ENCODE assay signal across 14 mouse cellular contexts in the genomic region with DNA sequence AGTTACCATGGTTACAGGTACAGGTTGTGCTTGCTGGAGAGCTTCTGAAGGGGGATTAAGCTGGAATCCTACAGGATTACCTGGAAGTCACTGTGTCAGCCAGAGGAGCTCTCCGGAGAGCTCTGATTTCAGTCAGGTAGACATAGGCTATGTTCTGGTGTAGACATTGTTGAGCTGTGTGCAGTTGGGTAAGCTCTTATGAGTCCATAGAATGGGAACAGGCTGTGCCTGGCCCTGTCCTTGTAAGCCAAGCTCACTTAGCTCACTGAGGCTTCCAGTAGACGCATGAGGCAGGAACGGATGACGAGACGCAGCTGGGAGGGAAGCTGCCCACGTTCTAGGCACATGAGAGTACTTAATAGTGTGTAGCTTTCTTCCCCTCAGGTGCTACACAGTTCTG. TPM values are rescaled to one million over a fixed set of nuclear protein-coding genes. Genes with fewer than 3 reads are reported as not detected.
DNase-seq lines count a peak whose midpoint lies in the region; ATAC-seq and TF ChIP-seq lines count a peak whose summit lies in the region.
"Had no signal": no experiment of that assay in that cellular context is flagged by ENCODE, and none has a peak within 500 bp of the region (broad histone marks: within the 10 kb centered on the region; RNA-seq: fewer than 3 reads in every experiment).

No protein-coding gene starts in this region.

- H3K27ac ChIP-seq in intestine, embryonic 14.5 days (ENCODE audit: low read depth): peak overlapping the region; percentile 7; the same call in 1 of the 2 replicates
- H3K27ac ChIP-seq in intestine, postnatal 0 days (ENCODE audit: low read depth, low read length): no peak overlapping the region
- H3K27ac ChIP-seq in stomach, embryonic 14.5 days (ENCODE audit: low read length): peak overlapping the region; percentile 48; the same call in 1 of the 2 replicates
- no peak overlapping the region for H3K27ac ChIP-seq in stomach, postnatal 0 days (replicated peaks)

- ATAC-seq in intestine, embryonic 14.5 days (replicated peaks; ENCODE audit: low FRiP score, low TSS enrichment, low read depth): no peak
- ATAC-seq in intestine, postnatal 0 days: no peak
- ATAC-seq in stomach, embryonic 14.5 days (ENCODE audit: insufficient number of reproducible peaks, insufficient read depth, low FRiP score, low read depth): no peak
- no peak for ATAC-seq in stomach, postnatal 0 days (ENCODE audit: low FRiP score, low TSS enrichment)
- ATAC-seq: CD4-positive, CD25-positive, alpha-beta regulatory T cell, adult 4 months had no signal

- H3K4me2 ChIP-seq in intestine, embryonic 14.5 days (ENCODE audit: low read length): no peak overlapping the region
- no peak overlapping the region for H3K4me2 ChIP-seq in intestine, postnatal 0 days (replicated peaks; ENCODE audit: low read depth)
- H3K4me2 ChIP-seq in stomach, embryonic 14.5 days (replicated peaks; ENCODE audit: low read depth, low read length): no peak overlapping the region
- no peak overlapping the region for H3K4me2 ChIP-seq in stomach, postnatal 0 days (replicated peaks; ENCODE audit: low read depth)
- H3K4me2 ChIP-seq: liver, embryonic 11.5 days had no signal

- TF ChIP-seq EP300 in stomach, postnatal 0 days (optimal IDR thresholded peaks at IDR 0.05): no peak

- no peak overlapping the region for H3K9ac ChIP-seq in intestine, embryonic 14.5 days (ENCODE audit: low read length)
- no peak overlapping the region for H3K9ac ChIP-seq in intestine, postnatal 0 days (ENCODE audit: low read depth, low read length)
- no peak overlapping the region for H3K9ac ChIP-seq in stomach, embryonic 14.5 days (replicated peaks; ENCODE audit: low read depth, low read length)
- no peak overlapping the region for H3K9ac ChIP-seq in stomach, postnatal 0 days (ENCODE audit: low read length)

- peaks cover 54% of the 10 kb centered on the region for H3K36me3 ChIP-seq in intestine, embryonic 14.5 days (ENCODE audit: control insufficient read depth, insufficient read depth, low read length)
- peaks cover 29% of the 10 kb centered on the region for H3K36me3 ChIP-seq in intestine, postnatal 0 days (ENCODE audit: control insufficient read depth, insufficient read depth)
- peaks cover 44% of the 10 kb centered on the region for H3K36me3 ChIP-seq in stomach, embryonic 14.5 days (ENCODE audit: control insufficient read depth, insufficient read depth, low read length)
- H3K36me3 ChIP-seq in stomach, postnatal 0 days (ENCODE audit: control insufficient read depth, insufficient read depth, low read length): 0 out of 2 replicates have a peak, but pooled peaks cover 3% of the 10 kb centered on the region

- H3K9me3 ChIP-seq in intestine, embryonic 14.5 days (ENCODE audit: control insufficient read depth, low read length): no peaks in the 10 kb centered on the region
- no peaks in the 10 kb centered on the region for H3K9me3 ChIP-seq in intestine, postnatal 0 days (ENCODE audit: control insufficient read depth)
- H3K9me3 ChIP-seq in stomach, embryonic 14.5 days (ENCODE audit: control insufficient read depth, low read depth, low read length): no peaks in the 10 kb centered on the region
- H3K9me3 ChIP-seq in stomach, postnatal 0 days (ENCODE audit: control insufficient read depth, low read length): no peaks in the 10 kb centered on the region

- no peak overlapping the region for H3K4me3 ChIP-seq in intestine, embryonic 14.5 days (ENCODE audit: low read depth, low read length)
- H3K4me3 ChIP-seq in intestine, postnatal 0 days (ENCODE audit: low read depth, low read length): no peak overlapping the region
- no peak overlapping the region for H3K4me3 ChIP-seq in stomach, embryonic 14.5 days (ENCODE audit: low read depth, low read length)
- no peak overlapping the region for H3K4me3 ChIP-seq in stomach, postnatal 0 days (ENCODE audit: low read depth, low read length)

- no peak for TF ChIP-seq CTCF in intestine, postnatal 0 days (IDR thresholded peaks at IDR 0.05; ENCODE audit: low read depth)
- no peak for TF ChIP-seq CTCF in stomach, postnatal 0 days (IDR thresholded peaks at IDR 0.05; ENCODE audit: low read depth)

- no peaks in the 10 kb centered on the region for H3K27me3 ChIP-seq in intestine, embryonic 14.5 days (replicated peaks; ENCODE audit: control insufficient read depth, insufficient read depth, low read length)
- no peaks in the 10 kb centered on the region for H3K27me3 ChIP-seq in intestine, postnatal 0 days (replicated peaks; ENCODE audit: control insufficient read depth, insufficient read depth, low read length)
- no peaks in the 10 kb centered on the region for H3K27me3 ChIP-seq in stomach, embryonic 14.5 days (ENCODE audit: control insufficient read depth, insufficient read depth, low read length)
- H3K27me3 ChIP-seq in stomach, postnatal 0 days (ENCODE audit: control insufficient read depth, insufficient read depth, low read length): no peaks in the 10 kb centered on the region

- peaks cover 32% of the 10 kb centered on the region for H3K4me1 ChIP-seq in intestine, embryonic 14.5 days (replicated peaks; ENCODE audit: control insufficient read depth, insufficient read depth, low read length)
- H3K4me1 ChIP-seq in intestine, postnatal 0 days (replicated peaks; ENCODE audit: control insufficient read depth, insufficient read depth, low read length): no peaks in the 10 kb centered on the region
- H3K4me1 ChIP-seq in stomach, embryonic 14.5 days (ENCODE audit: control insufficient read depth, insufficient read depth, low read length): peaks cover 36% of the 10 kb centered on the region; the same call in 1 of the 2 replicates
- H3K4me1 ChIP-seq in stomach, postnatal 0 days (replicated peaks; ENCODE audit: control insufficient read depth, insufficient read depth): no peaks in the 10 kb centered on the region; the same call in 1 of the 2 replicates

- WGBS in intestine, embryonic 14.5 days: 57% methylated on average over 6 of the region's 6 CpGs
- WGBS in intestine, postnatal 0 days: 66% methylated on average over 6 of the region's 6 CpGs
- WGBS in stomach, embryonic 14.5 days: 37% methylated on average over 6 of the region's 6 CpGs
- WGBS in stomach, postnatal 0 days: 41% methylated on average over 6 of the region's 6 CpGs

- DNase-seq in intestine, embryonic 14.5 days (ENCODE audit: low spot score): no peak
- DNase-seq in stomach, postnatal 0 days (ENCODE audit: low spot score): no peak
- peak; percentile 66 for DNase-seq in gonadal fat pad, adult 2 months (ENCODE audit: low read depth)
- peak; percentile 46 for DNase-seq in testis, postnatal 14 days (ENCODE audit: low spot score)
- no peak for DNase-seq in spleen, adult 18-20 months
- DNase-seq: adrenal gland, postnatal 25 days; cerebellum, adult 9-11 months; kidney, postnatal 14 days; lung, postnatal 10 days; right cerebral cortex, adult 18-20 months had no signal

RNA-seq across cellular contexts. Expression of a gene that starts 8.4 kb away (rescaled TPM):
- polyA plus RNA-seq in intestine, embryonic 14.5 days (2014; fragmentation: Nextera tagmentation; extraction: Ambion mirVana): 15.9 and 18.6 TPM in 2 replicates
- 2.2 and 2.5 TPM in 2 replicates for polyA plus RNA-seq in intestine, postnatal 0 days (2015; fragmentation: Nextera tagmentation; extraction: Ambion mirVana)
- 14.2 and 17.2 TPM in 2 replicates for polyA plus RNA-seq in stomach, embryonic 14.5 days (2014; fragmentation: Nextera tagmentation; extraction: Ambion mirVana)
- 2.8 and 3.2 TPM in 2 replicates for polyA plus RNA-seq in stomach, postnatal 0 days (2015; fragmentation: Nextera tagmentation; extraction: Ambion mirVana)
- 3.4 and 4.9 TPM in 2 replicates for polyA plus RNA-seq in gonadal fat pad, adult 2 months (2012; rRNA removed)

RNA-seq across cellular contexts. Expression of a gene that starts 22.0 kb away (rescaled TPM):
- 0.18 and 0.23 TPM in 2 replicates for polyA plus RNA-seq in intestine, embryonic 14.5 days (2014; fragmentation: Nextera tagmentation; extraction: Ambion mirVana)
- 0.16 and 0.26 TPM in 2 replicates for polyA plus RNA-seq in intestine, postnatal 0 days (2015; fragmentation: Nextera tagmentation; extraction: Ambion mirVana)
- 0.36 and 0.45 TPM in 2 replicates for polyA plus RNA-seq in stomach, embryonic 14.5 days (2014; fragmentation: Nextera tagmentation; extraction: Ambion mirVana)
- polyA plus RNA-seq in stomach, postnatal 0 days (2015; fragmentation: Nextera tagmentation; extraction: Ambion mirVana): 0.56 and 0.65 TPM in 2 replicates
- polyA plus RNA-seq in gonadal fat pad, adult 2 months (2012; rRNA removed): 0.28 and 0.54 TPM in 2 replicates
- polyA plus RNA-seq: CD4-positive, CD25-positive, alpha-beta regulatory T cell, adult 4 months had no signal

RNA-seq across cellular contexts. Expression of a gene that starts 22.6 kb away (rescaled TPM):
- polyA plus RNA-seq in intestine, embryonic 14.5 days (2014; fragmentation: Nextera tagmentation; extraction: Ambion mirVana): 10.4 and 11.2 TPM in 2 replicates
- 5.1 and 6.3 TPM in 2 replicates for polyA plus RNA-seq in intestine, postnatal 0 days (2015; fragmentation: Nextera tagmentation; extraction: Ambion mirVana)
- polyA plus RNA-seq in stomach, embryonic 14.5 days (2014; fragmentation: Nextera tagmentation; extraction: Ambion mirVana): 10.4 TPM in 2 replicates
- 6.4 and 7.5 TPM in 2 replicates for polyA plus RNA-seq in stomach, postnatal 0 days (2015; fragmentation: Nextera tagmentation; extraction: Ambion mirVana)
- polyA plus RNA-seq in gonadal fat pad, adult 2 months (2012; rRNA removed): 14.3 and 14.7 TPM in 2 replicates

RNA-seq across cellular contexts. Expression of a gene that starts 37.9 kb away (rescaled TPM):
- 66.2 and 70.4 TPM in 2 replicates for polyA plus RNA-seq in intestine, embryonic 14.5 days (2014; fragmentation: Nextera tagmentation; extraction: Ambion mirVana)
- 70.9 and 71.5 TPM in 2 replicates for polyA plus RNA-seq in intestine, postnatal 0 days (2015; fragmentation: Nextera tagmentation; extraction: Ambion mirVana)
- 64.4 and 71.5 TPM in 2 replicates for polyA plus RNA-seq in stomach, embryonic 14.5 days (2014; fragmentation: Nextera tagmentation; extraction: Ambion mirVana)
- polyA plus RNA-seq in stomach, postnatal 0 days (2015; fragmentation: Nextera tagmentation; extraction: Ambion mirVana): 48.4 and 52.0 TPM in 2 replicates
- polyA plus RNA-seq in gonadal fat pad, adult 2 months (2012; rRNA removed): 62.6 and 68.9 TPM in 2 replicates

RNA-seq across cellular contexts. Expression of a gene that starts 39.2 kb away (rescaled TPM):
- 34.3 and 37.4 TPM in 2 replicates for polyA plus RNA-seq in intestine, embryonic 14.5 days (2014; fragmentation: Nextera tagmentation; extraction: Ambion mirVana)
- polyA plus RNA-seq in intestine, postnatal 0 days (2015; fragmentation: Nextera tagmentation; extraction: Ambion mirVana): 5.9 and 6.1 TPM in 2 replicates
- polyA plus RNA-seq in stomach, embryonic 14.5 days (2014; fragmentation: Nextera tagmentation; extraction: Ambion mirVana): 54.9 and 56.6 TPM in 2 replicates
- 11.2 and 12.5 TPM in 2 replicates for polyA plus RNA-seq in stomach, postnatal 0 days (2015; fragmentation: Nextera tagmentation; extraction: Ambion mirVana)
- 12.1 and 12.7 TPM in 2 replicates for polyA plus RNA-seq in gonadal fat pad, adult 2 months (2012; rRNA removed)
- polyA plus RNA-seq: CD4-positive, CD25-positive, alpha-beta regulatory T cell, adult 4 months had no signal

Comparison
In these comparisons a context has a peak if more than half of its experiments do, and no peak if none do; other contexts are left out.
1. H3K27ac ChIP-seq: peak in intestine, embryonic 14.5 days (single experiment) and stomach, embryonic 14.5 days (single experiment); none in intestine, postnatal 0 days (single experiment) and stomach, postnatal 0 days (single experiment).
2. DNase-seq: peak in gonadal fat pad, adult 2 months (single experiment) and testis, postnatal 14 days (single experiment); none in intestine, embryonic 14.5 days (single experiment), stomach, postnatal 0 days (single experiment) and spleen, adult 18-20 months (0 of 2).